Mouse (Mus musculus): ENCODE measurements around the gene Ogdh.

GRCm38 (mm10) chr11:6318559-6318958 lies 27.1 kb downstream of the Ogdh start:
- no peak for TF ChIP-seq CTCF (conservative IDR thresholded peaks at IDR 0.05; ENCODE audit: insufficient read depth, insufficient read length, low read depth, low read length)
- no peak for TF ChIP-seq POLR2A (IDR thresholded peaks at IDR 0.05; ENCODE audit: low read depth, low read length)
